Mouse (Mus musculus): Measurements from ENCODE around the gene Mrps6. TPM values are rescaled to one million over a fixed set of nuclear protein-coding genes. Genes with fewer than 3 reads are reported as not detected.

Gene Mrps6
- polyA plus RNA-seq, 1 experiment, result not detected

DNA sequence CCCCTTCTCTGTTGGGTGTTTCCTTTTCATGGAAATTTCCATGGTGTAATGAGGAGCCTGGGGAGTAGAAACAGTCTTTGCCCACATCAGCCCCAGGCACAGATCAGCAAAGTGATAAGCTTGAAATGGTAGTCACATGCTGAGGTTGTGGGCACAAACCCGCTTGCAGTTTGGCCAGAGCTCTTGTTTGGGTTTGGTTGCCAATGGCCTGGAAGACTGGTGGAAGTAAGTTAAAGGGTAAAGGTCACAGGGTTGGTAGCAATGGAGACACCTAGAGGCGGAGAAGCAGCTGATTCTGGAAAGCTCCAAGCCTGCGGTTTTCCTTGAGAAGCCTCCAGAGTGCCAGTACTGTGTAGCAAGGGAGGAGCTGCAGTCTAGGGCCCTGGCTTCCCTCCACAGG, 47.6 kb downstream of the Mrps6 start:
- TF ChIP-seq GATA1 (IDR thresholded peaks at IDR 0.05; ENCODE audit: low read length), result 0 out of 2 replicates have a peak, but pooled peaks have one; percentile 17
- TF ChIP-seq TAL1 (IDR thresholded peaks at IDR 0.05; ENCODE audit: low read length), result no peak
- H3K4me1 ChIP-seq (ENCODE audit: control insufficient read depth), result peaks cover 2% of the 10 kb centered on the region; the same call in 1 of the 2 replicates
- H3K36me3 ChIP-seq (ENCODE audit: control insufficient read depth), result peaks cover 6% of the 10 kb centered on the region
- no peaks in the 10 kb centered on the region for H3K9me3 ChIP-seq (ENCODE audit: control insufficient read depth, low read length)
- no peaks in the 10 kb centered on the region for H3K27me3 ChIP-seq (ENCODE audit: control insufficient read depth)
- no peak overlapping the region for H3K4me3 ChIP-seq (replicated peaks)

DNA sequence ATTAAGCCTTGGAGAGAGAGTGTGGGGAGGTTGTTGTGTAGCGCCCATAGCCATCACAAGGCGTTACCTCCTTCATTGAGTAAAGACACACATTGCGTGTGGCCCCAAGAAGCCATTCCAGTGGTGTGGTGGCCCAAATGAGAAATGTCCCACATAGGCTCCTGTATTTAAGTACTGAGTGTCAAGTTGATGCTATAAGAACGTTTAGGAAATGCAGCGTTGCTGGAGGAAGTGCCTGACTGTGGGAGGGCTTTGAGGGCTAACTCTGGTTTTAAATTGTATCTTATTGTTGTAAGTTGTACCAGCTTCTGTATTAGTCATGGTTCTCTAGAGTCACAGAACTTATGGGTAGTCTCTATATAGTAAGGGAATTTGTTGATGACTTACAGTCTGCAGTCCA, 49.3 kb downstream of the Mrps6 start:
- H3K9me3 ChIP-seq (ENCODE audit: control insufficient read depth, low read length), result no peaks in the 10 kb centered on the region
- TF ChIP-seq GATA1 (IDR thresholded peaks at IDR 0.05; ENCODE audit: low read length) (no peak), TAL1 (IDR thresholded peaks at IDR 0.05; ENCODE audit: low read length) (no peak)
- peaks cover 5% of the 10 kb centered on the region; the same call in 1 of the 2 replicates for H3K36me3 ChIP-seq (ENCODE audit: control insufficient read depth)
- peaks cover 2% of the 10 kb centered on the region; the same call in 1 of the 2 replicates for H3K4me1 ChIP-seq (ENCODE audit: control insufficient read depth)
- H3K27me3 ChIP-seq (ENCODE audit: control insufficient read depth), result no peaks in the 10 kb centered on the region
- no peak overlapping the region for H3K4me3 ChIP-seq (replicated peaks)

DNA sequence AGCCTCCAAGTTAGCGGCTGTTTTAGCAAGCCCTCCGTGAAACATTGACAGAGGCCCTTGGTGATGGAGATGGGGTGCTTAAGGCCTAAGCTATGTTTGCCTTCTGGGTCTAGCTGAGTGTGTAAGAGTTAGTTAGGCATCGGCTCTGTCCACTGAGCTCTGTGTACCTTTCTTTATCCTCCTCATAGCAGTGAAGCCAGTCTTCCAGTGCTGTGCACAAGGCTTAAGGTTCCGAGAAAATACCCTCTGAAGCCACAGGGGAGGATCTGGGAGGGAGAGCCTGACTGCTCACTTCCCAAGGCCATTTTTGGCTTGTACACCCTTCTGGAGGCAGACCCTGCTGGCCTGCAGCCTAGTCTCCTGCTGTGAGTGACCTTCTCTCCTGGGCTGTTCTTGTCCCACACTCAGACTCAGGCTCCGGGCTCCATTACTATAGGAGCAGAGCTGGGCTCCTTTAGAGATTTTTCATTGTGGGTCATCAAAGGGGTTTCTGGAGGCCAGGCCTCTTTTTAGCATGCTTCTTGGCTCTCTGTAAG, 56.7 kb downstream of the Mrps6 start:
- Histone ChIP-seq H3K4me3 (replicated peaks) (no peak overlapping the region), H3K36me3 (ENCODE audit: control insufficient read depth) (peaks cover 5% of the 10 kb centered on the region; the same call in 1 of the 2 replicates), H3K27me3 (ENCODE audit: control insufficient read depth) (no peaks in the 10 kb centered on the region), H3K4me1 (ENCODE audit: control insufficient read depth) (peaks cover 7% of the 10 kb centered on the region), H3K9me3 (ENCODE audit: control insufficient read depth, low read length) (no peaks in the 10 kb centered on the region)
- no peak for TF ChIP-seq GATA1 (IDR thresholded peaks at IDR 0.05; ENCODE audit: low read length)
- no peak for TF ChIP-seq TAL1 (IDR thresholded peaks at IDR 0.05; ENCODE audit: low read length)

DNA sequence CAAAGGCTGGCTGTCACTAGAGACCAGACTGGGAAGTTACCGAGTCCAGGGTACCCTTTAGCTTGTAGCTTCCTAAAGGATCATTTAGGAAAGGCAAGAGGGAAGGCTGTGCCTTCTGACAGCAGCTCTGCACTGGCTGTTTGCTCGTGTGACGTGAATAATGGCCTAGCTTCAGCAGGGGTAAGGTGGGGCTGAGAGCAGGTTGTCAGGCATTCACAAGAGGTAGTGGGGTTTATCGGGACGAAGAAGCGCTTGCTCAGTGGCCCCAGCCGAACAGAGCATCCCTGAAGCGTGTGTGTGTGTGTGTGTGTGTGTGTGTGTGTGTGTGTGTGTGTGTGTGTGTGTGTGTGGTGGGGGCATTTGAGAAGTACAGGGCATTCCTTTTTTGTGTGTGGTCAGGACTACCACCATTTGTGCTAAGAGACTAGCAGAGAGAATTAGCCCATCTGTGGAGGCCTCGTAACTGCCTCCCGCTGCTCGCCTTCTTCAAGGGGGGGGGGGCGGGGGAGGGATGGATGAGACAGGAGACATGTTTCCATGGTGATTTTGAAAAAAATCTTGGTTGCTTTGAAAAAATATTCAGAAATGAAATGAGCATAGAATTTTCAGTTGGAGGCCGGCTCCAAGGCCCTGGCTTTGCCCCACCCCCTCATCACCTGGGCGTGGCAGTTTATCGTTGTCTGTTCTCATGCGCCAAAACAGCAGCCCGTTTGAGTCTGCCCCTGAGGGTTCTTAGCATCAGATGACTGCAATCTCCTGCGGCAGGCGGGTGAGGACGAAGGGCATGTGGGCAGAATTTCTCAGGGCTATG, 57.7 kb downstream of the Mrps6 start:
- Histone ChIP-seq H3K4me1 (ENCODE audit: control insufficient read depth) (peaks cover 5% of the 10 kb centered on the region), H3K27me3 (ENCODE audit: control insufficient read depth) (no peaks in the 10 kb centered on the region), H3K9me3 (ENCODE audit: control insufficient read depth, low read length) (no peaks in the 10 kb centered on the region), H3K36me3 (ENCODE audit: control insufficient read depth) (peaks cover 5% of the 10 kb centered on the region; the same call in 1 of the 2 replicates), H3K4me3 (replicated peaks) (no peak overlapping the region)
- TF ChIP-seq TAL1 (IDR thresholded peaks at IDR 0.05; ENCODE audit: low read length) (no peak), GATA1 (IDR thresholded peaks at IDR 0.05; ENCODE audit: low read length) (no peak)

DNA sequence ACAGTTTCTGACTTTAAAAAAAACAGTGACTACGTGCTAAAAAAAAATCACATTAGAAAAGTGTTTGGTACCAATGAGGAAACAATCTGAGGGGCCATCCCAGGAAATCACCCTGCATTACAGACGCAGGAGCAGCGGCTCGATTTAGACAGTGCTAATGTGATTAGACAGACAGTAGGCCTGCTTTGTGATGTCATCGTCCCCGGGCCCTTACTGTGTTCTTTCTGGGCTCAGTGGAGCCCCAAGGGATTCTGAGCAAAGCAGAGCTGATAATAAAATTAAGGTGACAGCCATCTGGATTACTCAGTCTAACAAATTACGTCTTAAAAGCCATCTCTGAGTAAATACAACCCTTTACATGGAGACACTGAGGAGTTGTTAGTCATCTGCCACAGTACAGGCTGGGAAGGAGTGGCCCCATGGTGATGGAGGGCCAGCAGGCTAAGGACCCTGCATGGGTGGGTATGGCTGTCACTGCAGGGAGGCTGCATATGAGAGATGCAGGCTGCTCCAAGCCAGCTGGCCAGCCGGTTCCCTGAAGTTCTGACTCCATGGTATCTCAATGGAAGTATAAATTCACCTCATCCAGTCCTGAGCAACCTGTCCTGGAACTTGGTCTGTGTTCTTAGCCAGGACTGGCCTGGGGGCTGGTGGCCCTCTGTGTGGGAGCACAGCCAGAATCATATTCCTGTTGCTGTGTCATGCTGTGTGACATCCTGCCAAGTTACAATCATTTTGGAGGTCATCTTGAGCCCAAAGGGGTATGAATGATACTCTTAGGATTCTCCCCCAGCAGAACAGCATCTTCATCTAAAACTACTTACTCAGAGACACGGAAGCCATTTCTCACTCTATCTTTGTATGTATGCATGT, 59.5 kb downstream of the Mrps6 start:
- Histone ChIP-seq H3K36me3 (ENCODE audit: control insufficient read depth) (no peaks in the 10 kb centered on the region), H3K27me3 (ENCODE audit: control insufficient read depth) (no peaks in the 10 kb centered on the region), H3K9me3 (ENCODE audit: control insufficient read depth, low read length) (no peaks in the 10 kb centered on the region), H3K4me1 (ENCODE audit: control insufficient read depth) (peaks cover 5% of the 10 kb centered on the region), H3K4me3 (replicated peaks) (no peak overlapping the region)
- TF ChIP-seq TAL1 (IDR thresholded peaks at IDR 0.05; ENCODE audit: low read length), result no peak
- TF ChIP-seq GATA1 (IDR thresholded peaks at IDR 0.05; ENCODE audit: low read length), result no peak

DNA sequence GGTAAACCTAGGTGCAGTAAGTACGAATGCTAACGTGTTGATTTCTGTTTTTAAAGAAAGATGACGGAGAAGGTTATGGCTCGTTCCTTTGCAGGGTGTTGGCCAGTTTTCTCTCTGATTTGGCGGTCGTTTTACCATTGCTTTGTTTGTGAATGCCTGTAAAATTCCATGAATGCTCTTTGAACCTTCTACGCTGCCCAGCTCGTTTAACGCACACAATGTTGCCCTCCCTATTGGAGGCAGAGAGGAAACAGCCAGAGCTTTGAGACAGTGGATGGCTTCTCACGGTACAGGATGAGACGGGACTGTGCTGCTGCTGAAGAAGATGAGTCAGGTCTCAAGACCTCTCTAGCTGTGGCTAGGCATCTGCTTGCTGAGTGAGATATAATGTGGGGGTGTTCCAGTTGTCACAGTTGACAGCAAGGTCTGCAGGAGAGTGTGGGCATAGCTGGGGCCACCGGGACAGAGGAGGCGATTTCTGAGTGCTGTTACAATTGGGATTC, 61.0 kb downstream of the Mrps6 start:
- no peaks in the 10 kb centered on the region for H3K27me3 ChIP-seq (ENCODE audit: control insufficient read depth)
- H3K4me1 ChIP-seq (ENCODE audit: control insufficient read depth), result peaks cover 5% of the 10 kb centered on the region
- no peak for TF ChIP-seq GATA1 (IDR thresholded peaks at IDR 0.05; ENCODE audit: low read length)
- TF ChIP-seq TAL1 (IDR thresholded peaks at IDR 0.05; ENCODE audit: low read length), result no peak
- H3K9me3 ChIP-seq (ENCODE audit: control insufficient read depth, low read length), result no peaks in the 10 kb centered on the region; the same call in 1 of the 2 replicates
- H3K36me3 ChIP-seq (ENCODE audit: control insufficient read depth), result no peaks in the 10 kb centered on the region
- no peak overlapping the region for H3K4me3 ChIP-seq (replicated peaks)

DNA sequence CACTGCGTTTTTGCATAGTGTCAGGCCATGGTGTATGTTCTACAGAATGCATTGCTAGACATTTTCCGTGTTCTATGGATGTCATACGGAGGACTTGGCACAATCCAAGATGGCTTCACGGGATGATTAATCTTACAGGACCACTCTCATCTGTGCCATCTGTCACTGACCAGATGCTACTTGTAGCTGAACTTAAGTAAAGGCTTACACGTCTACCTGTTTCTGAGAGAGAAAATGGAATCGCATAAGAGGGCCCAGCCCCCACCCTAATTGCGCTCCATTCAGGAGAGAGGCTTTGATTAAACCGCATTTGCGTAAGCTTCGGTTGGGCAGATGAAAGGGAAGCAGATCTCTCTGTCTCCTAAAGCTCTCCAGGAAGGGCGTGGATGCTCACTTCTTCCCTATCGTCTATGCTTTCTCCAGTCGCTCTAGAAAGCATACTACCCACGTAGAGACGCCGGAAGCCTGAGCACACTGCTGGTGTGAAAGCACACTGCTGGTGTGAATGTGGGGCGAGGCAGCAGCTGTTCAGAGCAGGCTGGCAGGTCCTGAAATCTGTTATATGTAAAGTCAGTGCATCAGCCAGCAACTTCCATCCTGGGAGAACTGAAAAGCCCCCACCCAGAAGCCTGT, 62.9 kb downstream of the Mrps6 start:
- no peaks in the 10 kb centered on the region for H3K27me3 ChIP-seq (ENCODE audit: control insufficient read depth)
- H3K9me3 ChIP-seq (ENCODE audit: control insufficient read depth, low read length), result peaks cover 7% of the 10 kb centered on the region
- peaks cover 3% of the 10 kb centered on the region for H3K4me1 ChIP-seq (ENCODE audit: control insufficient read depth)
- TF ChIP-seq TAL1 (IDR thresholded peaks at IDR 0.05; ENCODE audit: low read length) (no peak), GATA1 (IDR thresholded peaks at IDR 0.05; ENCODE audit: low read length) (no peak)
- H3K4me3 ChIP-seq (replicated peaks), result no peak overlapping the region
- no peaks in the 10 kb centered on the region for H3K36me3 ChIP-seq (ENCODE audit: control insufficient read depth)

DNA sequence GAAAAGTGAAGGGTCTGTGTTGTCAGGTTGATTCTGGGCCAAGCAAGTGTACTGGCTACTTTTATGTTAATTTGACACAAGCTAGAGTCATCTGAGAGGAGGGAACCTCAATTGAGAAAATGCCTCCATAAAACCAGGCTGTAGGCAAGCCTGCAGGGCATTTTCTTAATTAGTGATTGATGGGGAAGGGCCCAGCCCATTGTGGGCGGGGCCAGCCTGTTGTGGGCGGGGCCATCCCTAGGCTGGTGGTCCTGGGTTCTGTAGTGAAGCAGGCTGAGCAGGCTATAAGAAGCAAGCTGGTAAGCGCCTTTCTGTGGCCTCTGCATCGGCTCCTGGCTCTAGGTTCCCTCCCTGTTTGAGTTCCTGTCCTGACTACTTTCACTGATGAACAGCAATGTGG, 69.2 kb downstream of the Mrps6 start:
- TF ChIP-seq GATA1 (IDR thresholded peaks at IDR 0.05; ENCODE audit: low read length) (no peak), TAL1 (IDR thresholded peaks at IDR 0.05; ENCODE audit: low read length) (no peak)
- no peaks in the 10 kb centered on the region for H3K4me1 ChIP-seq (ENCODE audit: control insufficient read depth)
- H3K9me3 ChIP-seq (ENCODE audit: control insufficient read depth, low read length), result peaks cover 10% of the 10 kb centered on the region
- H3K27me3 ChIP-seq (ENCODE audit: control insufficient read depth), result no peaks in the 10 kb centered on the region
- no peaks in the 10 kb centered on the region for H3K36me3 ChIP-seq (ENCODE audit: control insufficient read depth)
- no peak overlapping the region for H3K4me3 ChIP-seq (replicated peaks)

All from erythroblast, embryonic 14.5 days (primary cell).